Mouse (Mus musculus): ENCODE measurements around the gene Tmem183a.

The Tmem183a gene
- long read RNA-seq, experiment 1, transcript Tmem183a-201 (8 exons, 3,149 nt), result major isoform, 11 of 22 reads
- long read RNA-seq, experiment 1, partial matches to known transcripts, result 0 of 22 reads
- long read RNA-seq, experiment 1, other reads (novel, unspliced or antisense), result 6 of 22 reads
- long read RNA-seq, experiment 2, transcript Tmem183a-201 (8 exons, 3,149 nt), result major isoform, 24 of 32 reads
- long read RNA-seq, experiment 2, partial matches to known transcripts, result 1 of 32 reads
- long read RNA-seq, experiment 2, other reads (novel, unspliced or antisense), result 6 of 32 reads

DNA sequence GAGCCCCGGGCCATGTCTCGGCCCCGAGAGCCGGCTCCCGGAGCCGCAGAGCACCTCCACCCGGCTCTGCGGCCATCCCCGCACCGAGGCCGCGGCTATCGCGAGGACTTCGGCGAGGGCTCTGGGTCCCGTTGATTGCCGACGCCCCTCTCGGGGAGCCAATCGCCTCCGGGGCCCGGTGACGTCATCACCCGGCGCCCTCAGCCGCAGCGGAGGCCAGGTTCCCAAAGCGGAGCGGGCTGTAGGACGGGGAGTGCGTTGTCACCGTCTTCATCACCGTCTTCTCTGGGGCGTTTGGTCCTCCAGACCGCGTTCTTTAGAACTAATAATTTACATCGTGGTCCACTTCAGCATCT lies at the start of gene Tmem183a:
TSS of gene Tmem183a (minus strand) at position 123 of the 356 bp plus-strand sequence.
- intact Hi-C loops (cut with DNase I), result loop anchor here (5.0 to 10.0 kb wide), 2 partner anchors 95 to 243 kb away; partner anchors contain the start of gene Klhl12

DNA sequence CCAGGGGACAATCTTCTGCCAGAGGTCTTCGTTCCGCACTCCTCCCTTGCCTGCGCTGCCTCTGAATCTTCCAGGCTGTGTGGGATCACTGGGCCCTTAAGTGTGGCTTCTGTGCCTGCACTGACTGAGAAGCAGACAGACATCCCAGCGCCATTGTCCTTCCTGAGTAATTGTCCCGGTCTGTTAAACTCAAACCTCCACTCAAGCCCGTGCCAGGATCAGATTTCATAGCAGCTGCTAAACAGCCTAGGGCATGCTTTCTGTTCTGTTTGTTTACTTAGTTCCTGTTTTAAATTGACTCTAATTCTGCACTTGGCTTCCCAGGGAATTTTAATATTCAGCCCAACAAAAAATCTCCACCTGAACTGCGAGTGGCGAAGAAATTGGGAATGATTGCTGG lies 46.3 kb upstream of the Tmem183a start:
- intact Hi-C loops (cut with DNase I), result no loop called here

DNA sequence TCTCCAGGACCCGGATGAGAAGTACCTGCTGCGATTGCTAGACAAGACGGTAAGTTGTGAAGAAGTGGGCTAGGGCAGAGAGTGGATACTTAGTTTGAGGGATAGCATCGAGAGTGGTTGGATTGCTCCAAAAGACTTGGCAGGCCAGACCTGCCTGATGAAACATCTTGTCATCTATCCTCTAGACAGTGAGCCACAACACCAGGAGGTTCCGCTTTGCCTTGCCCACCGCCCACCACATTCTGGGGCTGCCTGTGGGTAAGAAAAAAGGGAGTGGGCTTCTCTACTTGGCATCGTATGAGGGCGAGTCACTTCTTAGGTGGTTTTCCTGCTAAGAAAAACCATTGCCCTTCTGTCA lies 44.6 kb upstream of the Tmem183a start:
- intact Hi-C loops (cut with DNase I), result no loop called here

DNA sequence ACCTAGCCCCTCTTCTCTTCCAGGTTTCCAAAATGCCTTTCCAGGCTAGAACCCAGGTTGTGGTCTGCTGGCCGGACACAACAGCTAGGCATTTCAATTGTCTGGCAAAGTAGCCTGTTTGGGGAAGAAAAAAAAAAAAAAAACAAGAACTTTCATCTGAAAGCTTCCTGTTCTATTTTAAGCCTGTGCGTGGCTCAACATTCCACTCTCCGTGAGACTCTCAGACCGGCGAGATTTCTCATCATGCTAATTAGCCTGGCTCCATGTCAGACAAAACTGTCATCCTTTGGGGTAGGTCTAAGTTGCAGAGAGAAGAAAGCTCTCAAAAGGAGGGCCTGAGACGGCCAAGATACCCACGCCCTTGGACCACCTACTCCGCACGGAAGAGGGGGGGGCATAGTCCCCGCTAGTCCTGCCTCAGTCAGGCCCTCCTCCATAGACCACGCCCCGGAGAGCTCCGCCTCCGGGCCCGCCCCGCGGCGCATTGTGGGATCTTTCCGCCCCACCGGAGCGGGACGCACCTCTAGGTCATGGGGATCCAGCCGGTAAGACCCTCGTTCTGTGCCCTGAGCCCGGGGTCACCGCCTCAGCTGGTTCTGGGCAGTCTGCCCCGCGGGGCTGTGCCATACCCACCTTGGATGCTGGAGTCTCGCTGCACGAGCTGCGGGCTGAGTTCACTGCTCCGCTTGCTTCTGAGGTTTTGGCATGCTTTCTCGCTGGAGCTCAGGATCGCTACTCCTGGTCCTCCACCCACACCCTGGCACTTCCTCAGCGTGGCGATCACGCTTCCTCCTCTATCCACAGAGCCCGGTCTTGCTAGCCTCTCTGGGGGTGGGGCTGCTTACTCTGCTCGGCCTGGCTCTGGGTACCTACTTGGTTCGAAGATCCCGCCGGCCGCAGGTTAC lies 44.0 kb upstream of the Tmem183a start, which contains the start of gene Cyb5r1:
TSS of gene Cyb5r1 (plus strand) at position 51 of the 905 bp plus-strand sequence.
- intact Hi-C loops (cut with DNase I), result no loop called here

DNA sequence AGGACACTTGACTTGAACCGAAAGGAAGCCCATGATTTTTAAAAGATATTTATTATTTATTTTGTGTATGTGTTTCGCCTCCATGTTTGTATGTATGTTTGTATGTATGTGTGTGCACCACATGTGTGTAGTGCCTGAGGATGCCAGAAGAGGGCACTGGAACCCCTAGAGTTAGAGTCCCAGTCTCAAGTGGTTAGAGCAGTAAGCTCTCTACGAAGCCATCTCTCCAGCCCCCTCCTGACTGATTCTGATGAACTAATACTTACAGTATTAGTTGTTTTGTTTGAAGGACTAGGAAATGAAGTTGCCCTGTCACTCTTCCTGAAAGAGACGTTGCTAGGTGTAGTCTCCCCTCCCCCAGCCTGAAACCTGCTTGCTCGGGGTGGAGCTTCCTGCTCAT lies 38.0 kb upstream of the Tmem183a start:
- intact Hi-C loops (cut with DNase I), result no loop called here

DNA sequence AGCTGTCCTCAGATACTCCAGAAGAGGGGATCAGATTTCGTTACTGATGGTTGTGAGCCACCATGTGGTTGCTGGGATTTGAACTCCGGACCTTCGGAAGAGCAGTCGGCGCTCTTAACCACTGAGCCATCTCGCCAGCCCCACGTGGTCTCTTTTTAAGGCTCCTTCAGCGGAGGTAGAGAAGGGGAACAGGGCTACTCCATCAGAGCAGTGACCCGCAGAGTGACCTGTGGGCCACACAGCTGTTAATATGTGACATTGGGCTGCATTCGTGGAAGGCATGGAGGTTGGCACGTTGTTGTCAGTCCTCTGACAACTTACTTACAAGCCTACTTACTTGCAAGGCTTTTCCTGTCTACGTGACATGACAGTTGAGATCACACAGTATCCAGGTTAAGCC lies 36.4 kb upstream of the Tmem183a start:
- intact Hi-C loops (cut with DNase I), result no loop called here

DNA sequence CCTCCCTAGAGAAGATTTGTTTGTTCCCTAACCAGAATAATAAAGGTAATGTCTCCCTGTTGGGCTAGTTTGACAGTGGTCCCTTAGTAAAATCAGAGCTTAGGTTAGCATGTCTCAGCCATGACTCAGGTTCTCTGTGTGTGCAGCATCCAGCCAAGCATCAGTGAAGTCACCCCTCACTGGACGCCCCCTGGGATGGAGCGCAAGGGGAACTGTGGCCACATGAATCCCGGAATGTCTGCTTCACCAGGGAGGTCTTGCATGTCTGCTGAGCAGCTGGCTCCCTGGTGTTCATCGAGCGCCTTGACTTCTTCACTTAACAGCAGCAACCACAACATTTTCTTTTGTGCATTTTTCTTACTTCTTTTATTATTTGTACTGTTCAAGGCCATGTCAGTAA lies 32.0 kb upstream of the Tmem183a start:
- intact Hi-C loops (cut with DNase I), result no loop called here

DNA sequence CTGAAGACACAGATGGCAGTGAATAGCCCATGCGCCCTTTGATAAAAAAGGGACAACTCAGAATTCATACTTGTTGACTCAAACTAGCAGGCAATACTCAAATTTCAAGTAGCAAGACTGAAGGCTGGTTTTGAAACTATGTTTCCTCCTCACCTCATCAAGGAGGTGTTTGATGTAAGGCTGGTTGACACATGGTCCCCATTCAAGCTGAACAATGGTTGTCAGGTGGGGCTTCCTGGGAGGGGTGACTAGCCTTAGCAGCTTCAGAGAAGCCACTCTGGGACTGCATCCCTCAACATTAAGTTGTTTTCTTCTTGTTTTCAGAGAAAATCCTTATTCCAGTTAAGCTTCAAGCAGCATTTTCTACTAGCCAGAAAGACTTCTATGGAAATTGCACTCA lies 23.9 kb upstream of the Tmem183a start, which contains the start of gene 4933406M09Rik:
TSS of gene 4933406M09Rik (plus strand) at position 275 of the 400 bp plus-strand sequence.
- intact Hi-C loops (cut with DNase I), result no loop called here

DNA sequence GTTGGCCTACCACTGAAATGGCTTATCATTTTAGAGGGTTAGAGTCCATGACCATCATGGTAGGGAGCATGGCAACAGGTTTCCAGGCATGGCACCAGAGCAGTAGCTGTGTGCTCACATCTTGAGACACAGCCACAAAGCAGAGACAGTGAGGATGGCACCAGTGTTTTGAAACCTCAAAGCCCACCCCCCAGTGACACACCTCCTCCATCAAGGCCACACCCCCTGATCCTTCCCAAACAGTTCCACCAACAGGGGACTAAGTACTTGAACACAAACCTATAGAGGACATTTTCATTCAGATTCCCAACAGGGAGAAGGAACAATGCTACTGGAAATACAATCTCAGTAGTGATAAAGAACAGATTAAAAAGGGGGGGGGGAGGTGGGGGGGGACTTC lies 23.4 kb upstream of the Tmem183a start:
- intact Hi-C loops (cut with DNase I), result no loop called here

DNA sequence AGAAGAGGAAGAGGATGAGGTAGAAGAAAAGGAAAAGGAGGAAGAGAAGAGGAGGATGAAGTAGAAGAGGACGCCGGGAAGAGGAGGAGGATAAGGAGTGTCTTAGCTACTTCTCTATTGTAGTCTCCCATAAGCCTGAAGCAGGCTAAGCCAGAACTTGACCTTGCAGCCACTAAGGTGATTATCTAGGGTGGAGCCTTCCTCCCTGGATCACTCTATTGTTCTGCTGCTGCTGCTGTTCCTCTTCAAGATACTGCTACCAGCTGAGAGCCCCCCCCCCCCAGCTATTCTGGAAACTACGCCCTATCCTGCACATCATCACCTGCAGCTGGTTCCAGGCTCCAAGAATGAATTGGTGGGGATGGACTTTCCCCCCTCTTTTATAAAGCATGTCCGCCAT lies 22.8 kb upstream of the Tmem183a start:
- intact Hi-C loops (cut with DNase I), result no loop called here

DNA sequence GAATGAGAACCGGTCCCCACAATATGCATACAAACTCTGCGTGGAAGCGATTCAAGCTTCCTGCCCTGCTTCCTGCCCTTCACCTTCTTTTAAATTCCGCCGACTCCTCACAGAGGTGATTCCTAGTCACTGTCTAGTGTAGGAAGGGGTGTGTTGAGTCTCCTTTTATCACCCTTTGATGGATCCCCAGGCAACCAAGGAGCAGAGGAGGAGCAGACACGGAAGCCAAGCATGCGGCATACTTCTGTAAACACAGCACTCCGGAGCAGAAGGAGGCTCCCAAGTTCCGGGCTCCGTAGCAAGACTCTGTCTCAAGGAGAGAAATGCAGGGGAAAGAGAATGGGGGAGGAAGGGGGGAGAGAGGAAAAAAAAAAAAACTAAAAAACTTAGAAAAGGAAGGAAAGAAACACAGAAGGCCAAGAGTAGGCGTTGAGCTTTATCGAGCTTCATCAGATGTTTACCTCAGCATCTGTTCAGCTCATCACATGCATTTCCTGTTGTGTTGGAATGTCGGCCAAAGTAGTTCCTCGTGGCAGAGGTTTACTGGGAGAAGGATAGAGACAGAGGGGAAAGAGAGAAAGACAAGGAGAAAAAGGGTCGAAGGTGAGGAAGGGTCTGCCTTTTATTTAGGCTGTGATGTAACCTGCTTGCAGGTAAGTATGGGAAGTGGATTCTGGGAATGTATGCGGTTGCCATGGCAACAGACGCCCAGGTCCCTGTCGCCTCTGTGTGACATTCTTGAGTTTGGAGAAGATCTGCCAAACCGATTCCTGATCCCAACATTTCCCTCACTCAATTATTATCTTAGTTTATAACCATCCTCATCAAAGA lies 20.2 kb upstream of the Tmem183a start:
- intact Hi-C loops (cut with DNase I), result no loop called here

DNA sequence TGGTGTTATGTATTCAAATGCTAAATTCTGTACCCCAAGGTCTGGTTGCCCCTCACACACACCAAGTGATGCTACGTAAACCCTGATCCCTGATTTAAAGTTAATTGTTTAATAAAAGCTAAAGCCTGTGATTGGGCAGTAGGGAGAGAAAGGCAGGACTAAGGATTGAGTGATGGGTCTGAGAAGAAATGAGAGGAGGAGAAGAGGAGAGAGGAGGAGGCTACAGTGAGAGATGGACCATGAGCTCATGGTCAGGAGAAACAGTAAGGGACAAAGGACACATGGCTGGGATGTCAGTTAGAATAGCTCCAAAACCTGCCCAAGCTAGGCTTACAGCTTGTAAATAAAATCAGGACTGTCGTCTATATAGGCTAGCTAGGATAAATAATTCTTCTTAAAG lies 19.3 kb upstream of the Tmem183a start:
- intact Hi-C loops (cut with DNase I), result no loop called here

DNA sequence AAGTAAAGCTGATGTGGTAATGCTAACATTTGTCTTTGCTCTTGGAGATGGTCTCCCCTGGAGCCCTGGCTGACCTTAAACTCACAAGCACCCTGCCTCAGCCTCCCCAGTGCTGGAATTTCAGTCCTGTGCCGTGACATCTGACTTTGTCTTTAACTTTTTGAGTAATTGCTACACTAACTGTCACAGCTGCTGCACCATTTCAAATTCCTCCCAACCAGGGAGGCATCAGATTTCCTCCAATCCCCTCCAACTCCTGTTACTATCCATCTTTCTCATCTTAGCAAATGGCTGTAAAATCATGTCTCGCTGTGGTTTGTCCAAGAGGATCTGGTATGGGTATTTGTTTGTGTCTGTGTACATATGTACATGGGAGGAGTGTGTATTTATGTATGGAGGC lies 12.3 kb upstream of the Tmem183a start:
- intact Hi-C loops (cut with DNase I), result no loop called here

DNA sequence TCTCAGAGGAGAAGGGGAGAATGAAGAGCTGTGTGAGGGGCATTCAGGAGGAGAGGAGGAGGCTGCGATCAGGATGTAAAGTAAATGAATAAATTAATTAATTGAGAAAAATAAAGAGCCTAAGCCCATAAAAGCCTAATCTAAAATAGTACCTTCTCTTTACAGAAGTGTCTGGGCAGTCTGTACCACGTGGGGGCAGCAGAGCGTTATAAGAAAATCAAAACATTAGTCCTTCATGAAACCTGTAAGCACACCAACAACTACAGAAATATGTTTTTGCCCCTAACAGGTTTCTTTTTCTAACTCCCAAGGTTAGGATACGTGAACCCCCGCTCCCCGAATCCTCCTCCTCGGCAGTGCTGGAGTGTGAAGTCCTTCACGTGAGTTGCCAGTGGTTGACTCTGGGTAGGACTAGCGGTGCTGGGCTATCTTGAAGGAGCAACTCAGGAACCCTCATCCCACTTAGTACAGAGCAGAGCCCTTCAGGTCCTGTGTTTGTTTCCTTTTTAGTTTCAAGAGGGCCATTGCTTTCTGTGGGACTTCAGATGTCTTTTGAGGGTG lies 7.1 kb upstream of the Tmem183a start:
- intact Hi-C loops (cut with DNase I), result loop anchor here (5.0 to 10.0 kb wide), 2 partner anchors 43 to 236 kb away; no protein-coding TSS in a partner anchor

DNA sequence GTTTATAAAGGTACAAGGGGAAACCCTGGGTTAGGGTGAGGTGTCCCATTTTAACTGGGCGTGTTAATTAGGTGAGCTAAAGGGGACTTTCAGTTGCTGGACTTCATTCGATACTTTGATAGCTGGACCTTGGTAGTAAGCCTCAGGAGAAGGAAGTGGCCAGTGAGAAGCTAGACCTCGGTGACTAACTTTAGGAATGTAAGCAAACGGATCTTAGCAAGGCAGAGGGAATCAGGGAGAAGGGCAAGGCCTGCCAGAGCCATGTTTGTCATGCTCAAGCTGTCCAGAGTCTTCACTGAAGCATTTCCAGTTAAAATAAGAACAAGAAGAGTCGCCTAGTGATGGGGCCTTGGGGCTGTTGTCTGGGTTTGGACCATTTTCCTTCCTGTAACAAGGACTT lies 3.7 kb upstream of the Tmem183a start:
- intact Hi-C loops (cut with DNase I), result loop anchor here (5.0 to 10.0 kb wide), 2 partner anchors 47 to 239 kb away; no protein-coding TSS in a partner anchor

DNA sequence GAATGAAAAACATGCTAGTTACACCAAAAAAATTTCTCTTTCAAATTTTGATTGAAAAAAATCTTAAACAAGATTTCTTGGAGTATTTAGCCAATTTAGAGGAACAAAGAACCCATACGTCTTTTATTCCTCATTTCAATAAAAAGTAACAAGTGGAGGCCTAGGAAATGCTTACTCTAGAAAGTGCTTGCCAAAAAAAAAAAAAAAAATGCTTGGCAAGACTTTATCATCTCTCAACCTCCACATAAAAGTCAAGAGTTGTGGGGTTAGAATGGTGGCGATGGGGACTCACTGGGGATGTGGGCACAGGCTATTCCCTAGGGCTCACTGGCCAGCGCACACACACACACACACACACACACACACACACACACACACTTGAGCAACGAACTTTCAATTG lies 1.4 kb upstream of the Tmem183a start:
- intact Hi-C loops (cut with DNase I), result loop anchor here (5.0 to 10.0 kb wide), 2 partner anchors 94 to 242 kb away; partner anchors contain the start of gene Klhl12

DNA sequence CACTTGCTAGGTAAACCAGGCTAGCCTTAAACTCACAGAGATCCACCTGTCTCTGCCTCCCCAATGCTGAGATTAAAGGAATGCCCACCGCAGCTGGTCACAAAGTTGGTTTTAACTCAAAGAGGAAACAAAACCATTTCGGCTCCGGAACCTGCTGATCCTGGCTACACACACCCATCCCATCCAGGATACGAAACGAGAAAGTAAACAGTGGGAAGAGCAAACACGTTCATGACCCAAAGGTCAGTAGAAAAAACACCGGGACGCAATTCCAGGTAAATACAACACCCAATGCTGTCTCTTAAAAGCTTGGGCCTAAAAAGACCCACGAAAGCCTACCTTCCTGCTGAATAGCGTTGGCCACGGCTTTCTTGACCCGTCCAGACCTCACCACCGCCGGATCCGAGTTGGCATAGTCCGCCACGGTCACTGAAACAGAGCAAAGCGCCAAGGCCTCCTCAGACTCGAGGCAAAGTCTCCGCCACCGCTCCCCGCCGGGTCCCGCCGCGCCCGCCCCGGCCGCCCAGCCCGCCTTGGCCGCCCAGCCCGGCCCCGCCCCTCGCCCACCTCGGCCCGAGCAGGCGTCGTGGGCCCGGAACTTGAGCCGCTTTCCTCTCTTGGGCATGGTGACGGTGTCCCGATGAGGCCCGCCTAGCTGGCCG lies 453 bp downstream of the Tmem183a start:
- intact Hi-C loops (cut with DNase I), result loop anchor here (5.0 to 10.0 kb wide), 2 partner anchors 96 to 243 kb away; partner anchors contain the start of gene Klhl12

DNA sequence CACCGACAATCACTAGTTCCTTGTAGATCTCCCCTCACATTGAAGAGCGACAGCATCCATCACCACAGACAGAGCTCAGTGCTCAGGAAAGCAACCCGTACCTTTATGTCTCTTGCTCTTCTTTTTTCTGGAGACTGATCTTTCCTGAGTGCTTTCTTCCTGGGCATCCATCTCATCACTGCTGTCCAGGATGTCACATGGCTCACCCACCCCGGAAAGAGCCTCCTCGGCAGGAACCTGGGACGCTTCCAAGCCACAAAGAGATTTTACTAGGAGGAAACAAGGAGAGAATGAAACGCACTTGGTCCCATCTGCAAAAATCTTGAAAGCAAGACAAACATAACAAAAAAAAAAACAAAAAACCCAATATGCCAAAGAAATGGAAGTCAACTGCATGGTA lies 1.1 kb downstream of the Tmem183a start:
- intact Hi-C loops (cut with DNase I), result loop anchor here (5.0 to 10.0 kb wide), 2 partner anchors 97 to 244 kb away; partner anchors contain the start of gene Klhl12

DNA sequence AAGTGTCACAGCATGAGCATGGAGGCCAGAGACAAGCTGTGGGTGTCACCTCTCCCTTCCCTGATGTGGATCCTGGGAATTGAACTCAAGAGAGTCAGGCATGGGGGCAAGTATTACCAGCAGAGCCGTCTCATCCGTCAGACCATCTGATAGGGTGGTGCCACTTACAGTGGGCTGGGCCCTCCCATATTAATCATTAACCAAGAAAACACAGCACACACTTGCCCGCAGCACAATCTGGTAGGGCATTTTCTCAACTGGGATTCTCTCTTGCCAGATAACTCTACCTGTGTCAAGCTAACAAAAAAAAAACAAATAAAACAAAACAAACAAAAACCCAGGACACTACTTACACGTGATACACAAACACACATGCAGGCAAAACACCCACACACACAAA lies 4.3 kb downstream of the Tmem183a start:
- intact Hi-C loops (cut with DNase I), result no loop called here

DNA sequence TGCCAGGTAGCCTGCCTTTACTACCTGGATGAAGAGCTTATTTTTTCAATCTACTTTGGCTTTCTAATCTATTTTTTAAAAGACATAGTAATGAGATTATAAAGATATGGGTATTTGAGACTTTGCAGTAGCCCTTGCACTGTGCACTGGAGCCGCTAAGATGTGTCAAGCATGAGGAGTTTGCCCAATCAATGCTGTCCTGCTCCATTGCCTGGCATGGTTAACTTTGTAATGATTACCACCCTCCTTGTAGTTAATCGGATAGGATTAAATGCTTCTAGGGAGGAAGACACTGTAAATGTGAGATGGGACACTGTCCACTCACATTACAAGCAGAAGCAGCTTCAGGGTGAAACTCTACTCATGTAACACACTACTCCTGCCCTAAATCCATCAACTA lies 8.5 kb downstream of the Tmem183a start:
- intact Hi-C loops (cut with DNase I), result no loop called here
